Mouse (Mus musculus) kidney, adult 2 months (tissue): ENCODE results near the gene Efcab11. TPM values are rescaled to one million over a fixed set of nuclear protein-coding genes. Genes with fewer than 3 reads are reported as not detected.

Experiments used
- DNase-seq: peaks from one replicate; pipeline ENCODE4 v3.0.0; 2021
- H3K27ac ChIP-seq: fragments of 200-500 bp; 2 replicates; pipeline ENCODE4 v1.5.1; 2012; ENCODE audit warnings: low read depth, low read length, control low read depth, inconsistent platforms; ENCODE audit not compliant: insufficient read depth
- H3K27me3 ChIP-seq: fragments of 200-500 bp; replicated peaks from 2 replicates; pipeline ENCODE4 v1.6.1; 2012; ENCODE audit warnings: mild to moderate bottlenecking, moderate library complexity, low read length, inconsistent platforms; ENCODE audit not compliant: control insufficient read depth, insufficient read depth
- H3K36me3 ChIP-seq: fragments of 200-500 bp; 2 replicates; pipeline ENCODE4 v1.6.1; 2012; ENCODE audit warnings: mild to moderate bottlenecking, moderate library complexity, low read length, inconsistent platforms; ENCODE audit not compliant: control insufficient read depth, insufficient read depth
- H3K4me1 ChIP-seq: fragments of 200-500 bp; 2 replicates; pipeline ENCODE4 v1.6.1; 2011; ENCODE audit warnings: low read length; ENCODE audit not compliant: control insufficient read depth, insufficient read depth
- H3K4me3 ChIP-seq: fragments of 200-500 bp; 2 replicates; pipeline ENCODE4 v1.5.1; 2011; ENCODE audit warnings: mild to moderate bottlenecking, low read depth, low read length, control low read depth; ENCODE audit not compliant: insufficient read depth
- CTCF ChIP-seq: fragments of 200-500 bp; conservative IDR thresholded peaks from 2 replicates; pipeline ENCODE4 v1.5.1; 2011; ENCODE audit warnings: low read depth, mild to moderate bottlenecking, control low read depth, low read length, moderate library complexity, mixed read lengths; ENCODE audit not compliant: insufficient read depth, insufficient read length
- POLR2A ChIP-seq: fragments of 200-500 bp; IDR thresholded peaks from one replicate; pipeline ENCODE4 v1.6.1; 2011; ENCODE audit warnings: low read depth, low read length, control low read depth
- WGBS: fragments of 180-500 bp; shearing (Covaris S2); methylation state at CpG from one replicate; pipeline ENCODE4 v1.1.7; 2018; 5-methylcytosine and 5-hydroxymethylcytosine counted together
- polyA plus RNA-seq: library from polyadenylated mRNA; depleted of rRNA; stranded (reverse); fragments of >200 nt; gene quantifications from 2 replicates; pipeline ENCODE4 v1.2.3, GENCODE M21; 2012

Gene Efcab11
- polyA plus RNA-seq, 1 experiment, result 0.25 TPM

- Histone ChIP-seq H3K4me3 (no peak overlapping the region), H3K27ac (no peak overlapping the region), H3K4me1 (no peaks in the 10 kb centered on the region), H3K27me3 (no peaks in the 10 kb centered on the region), H3K36me3 (no peaks in the 10 kb centered on the region)
- WGBS, result 88% methylated on average over 7 of the region's 7 CpGs
- no peak for DNase-seq
- TF ChIP-seq POLR2A, result no peak
- no peak for TF ChIP-seq CTCF
These were observed 113.2 kb downstream of the Efcab11 start for GRCm38 (mm10) chr12:99771018-99771417.

- no peak overlapping the region for H3K4me3 ChIP-seq
- 79% methylated on average over 3 of the region's 3 CpGs for WGBS
- TF ChIP-seq CTCF (no peak), POLR2A (no peak)
These were observed 114.6 kb downstream of the Efcab11 start for GRCm38 (mm10) chr12:99769626-99770025.

GRCm38 (mm10) chr12:99767691-99768090, 116.5 kb downstream of the Efcab11 start:
- H3K4me3 ChIP-seq, result no peak overlapping the region
- WGBS, result 90% methylated on average over 11 of the region's 11 CpGs

More at GRCm38 (mm10) chr12:99769626-99770025, 114.6 kb downstream of the Efcab11 start:
- Histone ChIP-seq H3K4me1 (no peaks in the 10 kb centered on the region), H3K36me3 (no peaks in the 10 kb centered on the region), H3K27me3 (no peaks in the 10 kb centered on the region), H3K27ac (no peak overlapping the region)
- no peak for DNase-seq

GRCm38 (mm10) chr12:99765979-99766378, 118.3 kb downstream of the Efcab11 start:
- H3K27me3 ChIP-seq, result no peaks in the 10 kb centered on the region
- no peak overlapping the region for H3K4me3 ChIP-seq
- 91% methylated on average over 6 of the region's 6 CpGs for WGBS
- no peak overlapping the region for H3K27ac ChIP-seq
- TF ChIP-seq CTCF (no peak), POLR2A (no peak)
- no peak for DNase-seq
- H3K4me1 ChIP-seq, result no peaks in the 10 kb centered on the region
- H3K36me3 ChIP-seq, result no peaks in the 10 kb centered on the region

More at GRCm38 (mm10) chr12:99767691-99768090, 116.5 kb downstream of the Efcab11 start:
- H3K36me3 ChIP-seq, result no peaks in the 10 kb centered on the region
- no peak overlapping the region for H3K27ac ChIP-seq
- TF ChIP-seq CTCF (no peak), POLR2A (no peak)
- no peaks in the 10 kb centered on the region for H3K4me1 ChIP-seq
- no peak for DNase-seq
- no peaks in the 10 kb centered on the region for H3K27me3 ChIP-seq

GRCm38 (mm10) chr12:99764053-99764452, 120.2 kb downstream of the Efcab11 start:
- H3K27me3 ChIP-seq, result no peaks in the 10 kb centered on the region
- WGBS, result 85% methylated on average over 3 of the region's 3 CpGs
- no peak for DNase-seq
- H3K4me1 ChIP-seq, result no peaks in the 10 kb centered on the region
- TF ChIP-seq POLR2A (no peak), CTCF (no peak)
- H3K4me3 ChIP-seq, result no peak overlapping the region
- H3K27ac ChIP-seq, result no peak overlapping the region
- H3K36me3 ChIP-seq, result no peaks in the 10 kb centered on the region

- TF ChIP-seq POLR2A, result no peak
- TF ChIP-seq CTCF, result no peak
- H3K27me3 ChIP-seq, result no peaks in the 10 kb centered on the region
- no peaks in the 10 kb centered on the region for H3K4me1 ChIP-seq
- H3K36me3 ChIP-seq, result no peaks in the 10 kb centered on the region
- 62% methylated on average over 15 of the region's 15 CpGs for WGBS
- no peak overlapping the region for H3K4me3 ChIP-seq
- no peak for DNase-seq
- no peak overlapping the region for H3K27ac ChIP-seq
These were observed 126.3 kb downstream of the Efcab11 start for GRCm38 (mm10) chr12:99757754-99758526.

- Histone ChIP-seq H3K4me1 (no peaks in the 10 kb centered on the region), H3K4me3 (0 out of 2 replicates have a peak overlapping the region, but pooled peaks have one; percentile 5), H3K36me3 (no peaks in the 10 kb centered on the region), H3K27ac (no peak overlapping the region), H3K27me3 (no peaks in the 10 kb centered on the region)
- 37% methylated on average over 18 of the region's 18 CpGs for WGBS
- TF ChIP-seq CTCF, result no peak
- TF ChIP-seq POLR2A, result no peak
- DNase-seq, result no peak
These were observed 127.1 kb downstream of the Efcab11 start for GRCm38 (mm10) chr12:99756914-99757687.
